Mouse (Mus musculus) brain, embryonic 14.5 days (tissue): ENCODE results near the gene Zkscan16. TPM values are rescaled to one million over a fixed set of nuclear protein-coding genes. Genes with fewer than 3 reads are reported as not detected.

Source experiments
- DNase-seq: peaks from one replicate; pipeline ENCODE4 v3.0.0-alpha.2; 2011; ENCODE audit warnings: low read depth
- CTCF ChIP-seq: fragments of 200-500 bp; IDR thresholded peaks from 2 replicates; pipeline ENCODE4 v1.5.1; 2012; ENCODE audit warnings: inconsistent platforms, mild to moderate bottlenecking, moderate library complexity, borderline replicate concordance; ENCODE audit not compliant: insufficient read depth, insufficient read length; ENCODE audit errors: extremely low read depth
- POLR2A ChIP-seq: fragments of 200-500 bp; IDR thresholded peaks from 2 replicates; pipeline ENCODE4 v1.6.1; 2012; ENCODE audit warnings: mild to moderate bottlenecking, inconsistent platforms, borderline replicate concordance; ENCODE audit not compliant: poor library complexity, insufficient read depth, insufficient read length, severe bottlenecking; ENCODE audit errors: extremely low read depth
- polyA plus RNA-seq: library from polyadenylated mRNA; depleted of rRNA; stranded (reverse); fragments of >200 nt; gene quantifications from 2 replicates; pipeline ENCODE4 v1.2.3, GENCODE M21; 2012

The Zkscan16 gene
- polyA plus RNA-seq, 1 experiment: 3.2 TPM

- no peak for DNase-seq
- TF ChIP-seq CTCF: no peak
Observed at GRCm38 (mm10) chr4:58948391-58948790, 5.0 kb downstream of the Zkscan16 start.

DNA sequence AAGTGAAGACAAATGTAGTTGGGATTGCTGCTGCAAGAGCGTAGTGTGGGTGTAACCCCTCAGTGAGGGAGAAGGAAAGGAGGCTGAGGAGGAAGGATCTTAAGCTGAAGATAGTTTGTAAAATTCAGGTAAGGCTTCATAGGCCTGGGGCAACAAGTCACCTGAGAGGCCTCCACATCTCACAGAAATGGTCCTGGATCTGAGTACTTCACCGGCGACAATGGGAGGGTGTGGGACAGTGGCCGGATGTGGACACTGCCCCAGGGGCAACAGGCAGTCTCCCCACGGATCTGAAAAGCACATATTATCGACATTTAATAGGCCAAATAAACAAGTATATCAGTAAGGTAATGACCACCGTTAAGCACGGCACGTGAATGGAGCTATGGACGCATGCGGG is 9.2 kb downstream of the Zkscan16 start:
- no peak for TF ChIP-seq POLR2A
- no peak for TF ChIP-seq CTCF
- DNase-seq: no peak

DNA sequence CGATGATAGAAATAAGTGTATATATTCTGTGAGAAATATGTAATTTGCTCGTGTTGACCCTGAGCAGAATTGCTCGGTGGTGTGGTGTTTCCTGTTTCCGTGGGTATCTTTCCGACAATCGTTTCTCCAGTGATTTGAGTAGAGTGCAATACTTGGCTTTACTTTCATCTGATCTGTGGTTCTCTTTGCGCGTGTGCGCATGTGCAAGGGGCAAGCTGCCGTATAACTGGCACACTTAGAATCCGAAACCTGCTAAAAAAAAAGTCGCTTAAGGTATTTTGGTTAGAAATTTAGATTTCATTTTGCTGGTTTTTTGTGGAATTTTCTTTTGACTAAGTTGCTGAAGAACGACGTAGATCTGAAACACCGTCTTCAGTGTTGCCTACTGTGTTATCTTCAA is 18.3 kb downstream of the Zkscan16 start:
- no peak for DNase-seq
- TF ChIP-seq POLR2A (no peak), CTCF (no peak)

GRCm38 (mm10) chr4:58963271-58963670 is 19.8 kb downstream of the Zkscan16 start:
- TF ChIP-seq POLR2A (no peak), CTCF (no peak)
- DNase-seq: no peak

GRCm38 (mm10) chr4:58965136-58965535 is 21.7 kb downstream of the Zkscan16 start:
- TF ChIP-seq CTCF: no peak
- no peak for TF ChIP-seq POLR2A
- DNase-seq: no peak

DNA sequence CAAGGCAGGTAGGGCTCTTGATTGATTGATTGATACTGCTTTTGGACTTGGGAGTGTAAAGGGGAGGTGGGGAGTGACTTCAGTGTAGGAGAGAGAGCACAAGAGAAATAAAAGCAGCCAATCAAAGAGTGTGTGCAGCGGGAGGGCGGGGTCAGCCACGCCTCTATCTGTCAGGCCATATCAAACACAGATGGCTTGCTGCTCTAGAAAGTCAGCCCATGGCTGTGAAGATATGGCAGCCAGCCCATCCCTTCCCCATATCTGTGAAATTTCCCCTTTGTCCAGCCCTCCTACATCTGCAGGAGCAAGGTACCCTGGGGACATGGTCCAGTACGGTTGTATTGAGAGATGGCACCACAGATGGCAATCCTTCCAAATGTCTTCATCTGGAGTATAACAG is 27.2 kb downstream of the Zkscan16 start:
- TF ChIP-seq POLR2A: no peak
- TF ChIP-seq CTCF: no peak
- DNase-seq: peak; percentile 11

- no peak for DNase-seq
- TF ChIP-seq CTCF (no peak), POLR2A (no peak)
Observed at GRCm38 (mm10) chr4:58975711-58976110, 32.3 kb downstream of the Zkscan16 start.

DNA sequence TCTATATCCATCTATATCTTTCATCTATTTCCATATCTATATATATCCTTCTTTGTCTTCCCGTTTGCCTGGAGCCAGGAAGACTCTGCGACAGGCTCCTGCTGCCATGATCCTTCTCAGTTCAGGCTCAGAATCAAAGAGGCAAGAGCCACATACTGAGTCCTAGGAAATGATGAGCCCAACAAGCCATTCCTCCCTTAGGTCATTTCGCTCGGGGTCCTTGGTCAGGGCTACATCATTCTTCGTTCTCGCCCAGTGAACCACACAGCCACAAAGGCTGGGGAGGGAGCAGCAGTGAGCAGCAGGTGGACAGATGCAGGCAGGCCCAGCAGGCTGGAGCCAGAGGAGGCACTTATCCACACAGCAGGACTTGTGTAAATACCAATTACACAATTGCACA is 38.0 kb downstream of the Zkscan16 start:
- DNase-seq: no peak
- TF ChIP-seq CTCF: no peak

- TF ChIP-seq POLR2A (no peak), CTCF (no peak)
Observed at GRCm38 (mm10) chr4:58982806-58983205, 39.4 kb downstream of the Zkscan16 start.

DNA sequence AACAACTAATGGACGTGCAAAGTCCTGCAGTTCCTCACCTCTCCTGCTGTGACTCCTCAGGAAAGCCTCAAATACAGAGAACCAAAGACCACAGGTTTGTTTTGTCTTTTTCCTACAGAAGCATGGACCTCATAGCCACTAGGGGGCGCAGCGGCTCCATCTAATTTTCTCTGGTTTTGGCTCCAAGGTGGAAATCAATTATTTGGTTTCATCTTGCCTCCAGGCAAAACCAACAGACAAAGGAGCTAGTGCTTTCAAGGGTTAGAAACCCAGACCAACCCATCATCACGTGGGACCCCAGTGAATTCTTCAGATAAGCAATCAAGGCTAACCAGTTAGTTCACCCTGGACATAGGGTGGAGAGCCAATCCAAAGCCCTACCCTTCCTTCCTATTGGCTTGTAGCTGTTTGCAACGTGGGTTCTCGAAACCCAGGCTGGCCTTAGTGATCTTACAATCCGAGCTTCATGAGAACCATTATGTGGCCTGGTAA is 41.8 kb downstream of the Zkscan16 start:
- DNase-seq: peak; percentile 79
- TF ChIP-seq CTCF (peak; percentile 83; the same call in 1 of the 2 replicates), POLR2A (no peak)

More at GRCm38 (mm10) chr4:58982806-58983205, 39.4 kb downstream of the Zkscan16 start:
- no peak for DNase-seq

- TF ChIP-seq POLR2A: no peak
- TF ChIP-seq CTCF: no peak
- DNase-seq: peak; percentile 93
Observed at GRCm38 (mm10) chr4:58986540-58987190, 43.2 kb downstream of the Zkscan16 start, which contains the start of gene Ptgr1. Gene Ptgr1 (minus strand): TSS chr4:58987119.

DNA sequence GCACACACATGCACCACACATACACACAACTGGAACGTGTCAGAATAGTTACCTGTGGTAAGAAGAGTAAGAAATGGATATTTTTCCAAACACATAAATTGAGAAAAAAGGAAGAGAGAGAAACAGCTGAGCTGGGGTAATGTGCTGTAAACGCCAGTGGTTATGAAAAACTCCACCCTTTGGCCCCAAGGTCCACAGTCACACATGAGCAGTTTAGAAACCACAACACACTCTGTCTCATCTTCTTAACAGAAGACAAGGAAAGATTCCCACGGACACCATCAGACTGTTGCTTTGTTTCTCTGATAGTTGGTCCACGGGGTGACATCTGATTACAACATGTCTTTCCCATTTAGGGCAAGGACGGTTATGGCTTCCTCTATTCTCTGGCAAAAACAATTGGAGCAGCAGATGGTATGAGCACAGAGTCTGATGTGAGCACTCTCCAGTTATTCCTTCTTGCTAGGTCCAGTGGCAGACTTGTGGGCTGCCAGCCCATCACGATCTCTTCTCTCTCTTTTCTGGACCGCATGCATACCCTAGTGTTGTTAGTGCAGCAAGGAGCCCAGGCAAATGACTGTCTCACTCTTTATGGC is 46.0 kb downstream of the Zkscan16 start:
- no peak for DNase-seq
- TF ChIP-seq POLR2A (no peak), CTCF (no peak)
